Mouse (Mus musculus) MN1 (cell line): ENCODE measurements around the gene Greb1.
A peak's percentile ranks its signal among the peaks of the same experiment; 100 is the strongest.

ENCODE experiments used
- DNase-seq: peaks from one replicate; pipeline ENCODE4 v3.0.0-alpha.2; 2016; ENCODE audit warnings: low spot score

Gene Greb1

GRCm38 (mm10) chr12:16634075-16634813 lies 166.4 kb downstream of the Greb1 start:
- peak; percentile 69 for DNase-seq

GRCm38 (mm10) chr12:16633235-16633634 lies 167.5 kb downstream of the Greb1 start:
- DNase-seq: no peak

- DNase-seq: no peak
These were observed 169.3 kb downstream of the Greb1 start for GRCm38 (mm10) chr12:16631423-16631822.

GRCm38 (mm10) chr12:16630866-16631185 lies 169.9 kb downstream of the Greb1 start:
- no peak for DNase-seq

- DNase-seq: no peak
These were observed 170.4 kb downstream of the Greb1 start for GRCm38 (mm10) chr12:16630152-16630865.
